Mouse (Mus musculus) heart, embryonic 11.5 days (tissue): ENCODE measurements around the gene Izumo3. TPM values are rescaled to one million over a fixed set of nuclear protein-coding genes. Genes with fewer than 3 reads are reported as not detected.
"Not testable (repeated sequence)": the region's sequence is repeated elsewhere in the genome, so short reads cannot be mapped to it uniquely, and the experiment has no call there.

Experiments
- ATAC-seq: fragments of 200-750 bp; cut with Nextera tagmentation; replicated peaks from 2 replicates; pipeline ENCODE4 v1.8.0; 2017; ENCODE audit warnings: moderate library complexity; ENCODE audit not compliant: insufficient number of reproducible peaks, low FRiP score, low TSS enrichment
- H3K27ac ChIP-seq: fragments of 300-500 bp; sonication (generic); 2 replicates; pipeline ENCODE4 v1.5.1; 2014; ENCODE audit warnings: mild to moderate bottlenecking, low read depth, low read length
- H3K27me3 ChIP-seq: fragments of 300-500 bp; sonication (generic); 2 replicates; pipeline ENCODE4 v1.6.1; 2014; ENCODE audit warnings: mild to moderate bottlenecking, low read length, mixed read lengths; ENCODE audit not compliant: control insufficient read depth, insufficient read depth
- H3K36me3 ChIP-seq: fragments of 300-500 bp; sonication (generic); 2 replicates; pipeline ENCODE4 v1.6.1; 2014; ENCODE audit warnings: mild to moderate bottlenecking, low read length, moderate library complexity, mixed read lengths; ENCODE audit not compliant: control insufficient read depth, insufficient read depth
- H3K4me1 ChIP-seq: fragments of 300-500 bp; sonication (generic); 2 replicates; pipeline ENCODE4 v1.6.1; 2014; ENCODE audit warnings: low read length; ENCODE audit not compliant: control insufficient read depth, insufficient read depth
- H3K4me2 ChIP-seq: fragments of 300-500 bp; sonication (generic); 2 replicates; pipeline ENCODE4 v1.6.1; 2014; ENCODE audit warnings: mild to moderate bottlenecking, moderate library complexity
- H3K4me3 ChIP-seq: fragments of 300-500 bp; sonication (generic); 2 replicates; pipeline ENCODE4 v1.5.1; 2014; ENCODE audit warnings: low read depth, low read length
- H3K9ac ChIP-seq: fragments of 300-500 bp; sonication (generic); 2 replicates; pipeline ENCODE4 v1.6.1; 2014; ENCODE audit warnings: mild to moderate bottlenecking, low read depth, low read length, moderate library complexity
- H3K9me3 ChIP-seq: fragments of 300-500 bp; sonication (generic); replicated peaks from 2 replicates; pipeline ENCODE4 v1.6.1; 2016; ENCODE audit warnings: low read length; ENCODE audit not compliant: control insufficient read depth
- WGBS: fragments of 180-500 bp; shearing (Covaris S2); extraction: QIAGEN DNeasy Blood & Tissue Kit; methylation state at CpG from one replicate; pipeline ENCODE4 v1.1.7; 2014; ENCODE audit not compliant: insufficient replicate concordance; 5-methylcytosine and 5-hydroxymethylcytosine counted together
- polyA plus RNA-seq: library from polyadenylated mRNA; unstranded; fragments of >200 nt; fragmentation: Nextera tagmentation; extraction: Ambion mirVana; gene quantifications from 2 replicates; pipeline ENCODE4 v1.2.1, GENCODE M21; 2014

The Izumo3 gene
- polyA plus RNA-seq = not detected in 2 replicates

DNA sequence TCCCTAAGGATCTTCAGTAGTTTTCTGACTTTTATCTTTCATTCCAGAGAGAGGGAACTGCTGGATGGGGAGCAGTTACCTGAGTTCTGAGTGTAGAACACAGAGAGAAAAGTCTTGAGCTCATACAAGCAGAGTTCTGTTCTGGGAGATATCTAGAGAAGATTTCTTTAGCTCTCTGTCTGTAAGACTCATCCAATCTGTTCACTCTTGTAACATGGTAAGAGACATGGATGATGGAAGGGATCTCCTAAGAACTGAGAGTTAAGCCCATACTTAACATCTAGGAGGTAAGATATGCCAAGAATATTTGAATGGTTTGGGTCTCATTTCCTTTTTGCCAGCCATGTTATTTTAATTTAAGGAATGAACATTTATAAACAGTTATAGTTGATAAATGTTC lies at the start of gene Izumo3:
Gene Izumo3, minus strand, starts transcription at position 101 of the 400 bp plus-strand sequence.
- Histone ChIP-seq H3K4me3 (no peak within 1 kb of the TSS), H3K4me1 (no peaks in the 10 kb centered on the region), H3K27me3 (no peaks in the 10 kb centered on the region), H3K27ac (no peak within 1 kb of the TSS), H3K9me3 (no peaks in the 10 kb centered on the region), H3K36me3 (no peaks in the 10 kb centered on the region), H3K9ac (no peak within 1 kb of the TSS), H3K4me2 (no peak within 1 kb of the TSS)
- no peak for ATAC-seq

GRCm38 (mm10) chr4:92191649-92192048 lies 44.6 kb upstream of the Izumo3 start, which contains the start of gene Gm12666:
Gene Gm12666, minus strand, starts transcription at chr4:92191749.
- H3K9me3 ChIP-seq, H3K36me3 ChIP-seq, H3K9ac ChIP-seq, H3K27ac ChIP-seq, H3K4me3 ChIP-seq, ATAC-seq, H3K4me2 ChIP-seq, H3K4me1 ChIP-seq, H3K27me3 ChIP-seq: not testable (repeated sequence)
- 77% methylated on average over 1 of the region's 1 CpGs for WGBS

GRCm38 (mm10) chr4:92152646-92153045 lies 5.6 kb upstream of the Izumo3 start:
- 78% methylated on average over 1 of the region's 1 CpGs for WGBS
- H3K9ac ChIP-seq = no peak overlapping the region
- no peak overlapping the region for H3K27ac ChIP-seq
- H3K4me2 ChIP-seq = no peak overlapping the region
- no peaks in the 10 kb centered on the region for H3K4me1 ChIP-seq
- no peak overlapping the region for H3K4me3 ChIP-seq
- ATAC-seq = no peak
- H3K36me3 ChIP-seq = no peaks in the 10 kb centered on the region
- no peaks in the 10 kb centered on the region for H3K9me3 ChIP-seq
- no peaks in the 10 kb centered on the region for H3K27me3 ChIP-seq

GRCm38 (mm10) chr4:92111390-92111988 lies 35.5 kb downstream of the Izumo3 start:
- no peak overlapping the region for H3K9ac ChIP-seq
- H3K4me2 ChIP-seq = no peak overlapping the region
- H3K4me3 ChIP-seq = no peak overlapping the region
- H3K27me3 ChIP-seq = no peaks in the 10 kb centered on the region
- H3K36me3 ChIP-seq = no peaks in the 10 kb centered on the region
- ATAC-seq = no peak
- no peaks in the 10 kb centered on the region for H3K4me1 ChIP-seq
- WGBS = 50% methylated on average over 8 of the region's 8 CpGs
- no peaks in the 10 kb centered on the region for H3K9me3 ChIP-seq
- H3K27ac ChIP-seq = no peak overlapping the region

DNA sequence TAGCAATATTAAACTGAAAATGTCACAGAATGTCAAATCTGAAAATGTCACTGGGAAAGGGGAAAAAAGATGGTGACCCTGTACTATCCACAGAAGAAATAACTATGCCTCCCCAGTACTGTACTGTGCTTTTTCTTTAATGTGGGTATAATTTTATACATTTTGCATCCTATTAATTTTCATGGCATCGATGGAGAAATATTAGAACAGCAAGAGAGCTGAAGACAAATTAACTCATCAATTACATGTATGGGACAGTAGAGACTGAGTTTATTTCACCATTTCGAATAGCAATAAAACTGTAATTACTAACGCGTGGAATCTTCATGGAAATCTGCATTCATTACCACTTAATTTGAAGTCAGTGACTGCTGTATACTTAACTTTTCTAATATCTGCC lies 49.6 kb downstream of the Izumo3 start:
- Histone ChIP-seq H3K36me3 (no peaks in the 10 kb centered on the region), H3K9me3 (no peaks in the 10 kb centered on the region), H3K4me3 (no peak overlapping the region), H3K4me2 (no peak overlapping the region), H3K27me3 (no peaks in the 10 kb centered on the region), H3K4me1 (no peaks in the 10 kb centered on the region), H3K27ac (no peak overlapping the region), H3K9ac (no peak overlapping the region)
- 86% methylated on average over 4 of the region's 4 CpGs for WGBS
- no peak for ATAC-seq

DNA sequence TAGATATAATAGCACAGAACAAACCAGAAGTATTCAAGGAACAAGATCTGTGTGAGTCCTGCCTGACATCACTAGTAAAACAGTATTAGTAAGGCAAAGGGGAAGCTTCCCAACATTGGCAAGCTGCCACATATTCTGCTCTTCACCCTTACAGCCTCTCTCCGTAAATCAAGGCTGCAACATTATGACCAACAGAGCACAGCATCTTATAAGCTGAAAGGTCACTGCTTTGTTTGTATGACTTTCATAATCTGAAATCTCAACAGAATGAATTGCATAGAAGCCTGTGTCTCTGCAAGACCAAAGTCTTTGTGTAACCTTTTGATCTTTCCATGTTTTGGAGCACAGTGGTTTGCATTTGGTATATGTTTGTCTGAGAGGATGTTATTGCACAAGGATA lies 51.1 kb downstream of the Izumo3 start:
- no peaks in the 10 kb centered on the region for H3K9me3 ChIP-seq
- no peaks in the 10 kb centered on the region for H3K27me3 ChIP-seq
- WGBS = 54% methylated on average over 1 of the region's 1 CpGs
- no peak overlapping the region for H3K27ac ChIP-seq
- H3K9ac ChIP-seq = no peak overlapping the region
- H3K4me2 ChIP-seq = no peak overlapping the region
- ATAC-seq = no peak
- H3K4me3 ChIP-seq = no peak overlapping the region
- H3K4me1 ChIP-seq = no peaks in the 10 kb centered on the region
- no peaks in the 10 kb centered on the region for H3K36me3 ChIP-seq

Other genes starting within 250 kb of the Izumo3 start
- not detected in 2 replicates for gene Gm12666, start 44.5 kb upstream of the Izumo3 start, polyA plus RNA-seq